Mouse (Mus musculus) liver, adult 2 months (tissue): ENCODE results near the gene Lgsn. TPM values are rescaled to one million over a fixed set of nuclear protein-coding genes. Genes with fewer than 3 reads are reported as not detected.

ENCODE experiments used
- DNase-seq: peaks from one replicate; pipeline ENCODE4 v3.0.0-alpha.2; 2011; ENCODE audit warnings: low read depth, low spot score; ENCODE audit errors: extremely low read depth
- H3K27ac ChIP-seq: fragments of 200-500 bp; replicated peaks from 2 replicates; pipeline ENCODE4 v1.5.1; 2012; ENCODE audit warnings: low read depth, mild to moderate bottlenecking, control low read depth, inconsistent platforms, low read length; ENCODE audit not compliant: insufficient read depth
- H3K27me3 ChIP-seq: fragments of 200-500 bp; 2 replicates; pipeline ENCODE4 v1.6.1; 2012; ENCODE audit warnings: mild to moderate bottlenecking, moderate library complexity, low read length, inconsistent platforms; ENCODE audit not compliant: control insufficient read depth, insufficient read depth
- H3K36me3 ChIP-seq: fragments of 200-500 bp; 2 replicates; pipeline ENCODE4 v1.6.1; 2012; ENCODE audit warnings: low read length, inconsistent platforms; ENCODE audit not compliant: control insufficient read depth, insufficient read depth
- H3K4me1 ChIP-seq: fragments of 200-500 bp; 2 replicates; pipeline ENCODE4 v1.6.1; 2011; ENCODE audit warnings: low read length; ENCODE audit not compliant: control insufficient read depth, insufficient read depth
- H3K4me3 ChIP-seq: fragments of 200-500 bp; 2 replicates; pipeline ENCODE4 v1.5.1; 2011; ENCODE audit warnings: low read depth, mild to moderate bottlenecking, control low read depth, low read length, moderate library complexity; ENCODE audit not compliant: insufficient read depth
- H3K79me2 ChIP-seq: fragments of 200-500 bp; 2 replicates; pipeline ENCODE4 v1.6.1; 2012; ENCODE audit warnings: inconsistent platforms, mild to moderate bottlenecking, low read length, moderate library complexity; ENCODE audit not compliant: control insufficient read depth, insufficient read depth
- H3K9ac ChIP-seq: fragments of 200-500 bp; 2 replicates; pipeline ENCODE4 v1.6.1; 2012; ENCODE audit warnings: low read depth, mild to moderate bottlenecking, control low read depth, inconsistent platforms, low read length
- CTCF ChIP-seq: fragments of 200-500 bp; IDR thresholded peaks from 2 replicates; pipeline ENCODE4 v1.5.1; 2011; ENCODE audit warnings: low read depth, low read length, control low read depth
- POLR2A ChIP-seq: fragments of 200-500 bp; IDR thresholded peaks from 2 replicates; pipeline ENCODE4 v1.6.1; 2011; ENCODE audit warnings: low read length, control low read depth; ENCODE audit not compliant: insufficient read depth; ENCODE audit errors: extremely low read depth
- WGBS: fragments of 180-500 bp; shearing (Covaris S2); methylation state at CpG from one replicate; pipeline ENCODE4 v1.1.7; 2018; 5-methylcytosine and 5-hydroxymethylcytosine counted together
- polyA plus RNA-seq: library from polyadenylated mRNA; depleted of rRNA; stranded (reverse); fragments of >200 nt; gene quantifications from 2 replicates; pipeline ENCODE4 v1.2.3, GENCODE M21; 2012
- total RNA-seq: library from RNA; depleted of rRNA; stranded (reverse); fragments of >200 nt; gene quantifications from 2 replicates; pipeline ENCODE4 v1.2.3, GENCODE M21; 2014

The Lgsn gene
- total and polyA plus RNA-seq, 2 experiments = not detected

DNA sequence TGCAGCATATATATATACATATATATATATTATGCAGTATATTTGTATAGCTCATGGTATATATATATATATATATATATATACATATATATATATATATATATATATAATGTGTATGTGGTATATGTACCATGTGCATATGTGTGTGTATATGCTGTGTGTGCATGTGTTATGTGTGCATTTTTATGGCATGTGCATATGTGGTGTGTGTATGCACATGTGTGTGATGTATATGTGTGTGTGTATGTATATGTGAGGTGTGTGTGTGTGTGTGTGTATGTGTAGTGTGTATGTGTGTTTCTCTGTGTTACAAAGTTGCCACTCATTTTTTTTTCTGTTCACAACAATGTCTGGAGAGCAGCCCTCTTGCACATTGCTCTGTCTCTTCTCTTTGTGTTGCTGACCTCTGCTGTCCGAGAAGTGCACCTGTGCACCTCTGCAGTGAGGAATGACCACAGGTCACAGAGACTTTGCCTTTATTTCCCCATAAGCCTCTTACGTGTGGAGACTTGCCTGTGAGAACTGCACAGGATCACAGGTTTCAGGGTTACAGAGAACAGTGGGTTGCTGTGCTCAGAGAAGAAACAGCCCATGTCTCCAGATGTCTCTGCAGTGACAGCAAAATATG lies 23.3 kb upstream of the Lgsn start:
- no peak overlapping the region for H3K4me3 ChIP-seq
- H3K9ac ChIP-seq = no peak overlapping the region
- no peak overlapping the region for H3K27ac ChIP-seq
- H3K36me3 ChIP-seq = no peaks in the 10 kb centered on the region
- H3K27me3 ChIP-seq = no peaks in the 10 kb centered on the region
- peak; percentile 69 for TF ChIP-seq CTCF
- no peak for TF ChIP-seq POLR2A
- H3K4me1 ChIP-seq = no peaks in the 10 kb centered on the region
- H3K79me2 ChIP-seq = no peaks in the 10 kb centered on the region
- WGBS = 14% methylated on average over 2 of the region's 2 CpGs
- DNase-seq = peak; percentile 77

DNA sequence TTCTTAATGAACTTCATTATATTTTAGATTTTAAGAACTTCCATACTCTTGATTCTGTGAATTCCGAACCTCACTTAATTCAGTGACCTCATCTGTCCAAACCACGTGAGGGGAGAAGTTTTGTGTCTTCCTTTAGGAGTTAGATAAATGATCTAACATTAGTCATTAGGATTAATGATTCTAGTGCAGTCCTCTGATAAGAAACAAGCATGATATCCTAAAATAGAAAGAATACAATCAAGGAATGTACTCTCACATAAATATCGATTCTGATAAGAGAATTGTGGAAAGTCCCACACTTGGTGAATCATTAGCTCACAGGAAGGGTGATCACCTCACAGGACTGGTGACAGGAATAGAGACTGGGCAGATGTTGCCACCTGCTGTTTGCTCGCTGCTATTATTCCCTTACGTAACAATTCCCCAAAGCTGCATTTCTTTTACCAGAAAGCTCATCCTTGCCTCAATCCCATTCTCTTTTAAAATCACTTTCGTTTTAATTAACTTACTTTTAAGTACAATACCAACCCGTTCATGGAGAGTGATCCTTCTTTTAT lies 22.3 kb upstream of the Lgsn start:
- Histone ChIP-seq H3K4me3 (no peak overlapping the region), H3K79me2 (no peaks in the 10 kb centered on the region), H3K27me3 (no peaks in the 10 kb centered on the region), H3K27ac (no peak overlapping the region), H3K4me1 (no peaks in the 10 kb centered on the region), H3K9ac (no peak overlapping the region), H3K36me3 (no peaks in the 10 kb centered on the region)
- TF ChIP-seq CTCF = peak; percentile 69
- TF ChIP-seq POLR2A = no peak
- 1% methylated on average over 7 of the region's 7 CpGs for WGBS
- DNase-seq = peak; percentile 96

DNA sequence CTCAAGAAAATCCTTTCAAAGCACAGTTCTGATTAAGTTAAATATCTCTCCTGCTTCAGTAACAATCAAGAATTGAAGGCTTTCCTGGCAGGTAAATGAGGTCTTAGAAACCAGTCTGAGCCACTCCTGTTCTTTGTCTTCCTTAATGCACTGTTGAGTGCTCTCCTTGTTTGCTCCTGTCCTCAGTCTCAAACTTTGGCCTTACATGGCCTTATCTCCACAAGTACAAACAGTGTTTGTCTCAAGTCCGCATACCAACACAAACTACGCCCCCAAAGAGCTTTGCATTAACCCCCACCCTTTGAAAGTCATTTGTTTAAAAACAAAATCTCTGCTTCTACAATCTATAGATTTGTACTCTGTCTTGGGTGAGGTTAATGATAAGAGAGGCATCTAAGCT lies 20.0 kb upstream of the Lgsn start:
- Histone ChIP-seq H3K4me3 (no peak overlapping the region), H3K36me3 (no peaks in the 10 kb centered on the region), H3K9ac (no peak overlapping the region), H3K4me1 (no peaks in the 10 kb centered on the region), H3K79me2 (no peaks in the 10 kb centered on the region), H3K27me3 (no peaks in the 10 kb centered on the region), H3K27ac (no peak overlapping the region)
- WGBS = 56% methylated on average over 2 of the region's 2 CpGs
- no peak for TF ChIP-seq CTCF
- TF ChIP-seq POLR2A = no peak
- no peak for DNase-seq

DNA sequence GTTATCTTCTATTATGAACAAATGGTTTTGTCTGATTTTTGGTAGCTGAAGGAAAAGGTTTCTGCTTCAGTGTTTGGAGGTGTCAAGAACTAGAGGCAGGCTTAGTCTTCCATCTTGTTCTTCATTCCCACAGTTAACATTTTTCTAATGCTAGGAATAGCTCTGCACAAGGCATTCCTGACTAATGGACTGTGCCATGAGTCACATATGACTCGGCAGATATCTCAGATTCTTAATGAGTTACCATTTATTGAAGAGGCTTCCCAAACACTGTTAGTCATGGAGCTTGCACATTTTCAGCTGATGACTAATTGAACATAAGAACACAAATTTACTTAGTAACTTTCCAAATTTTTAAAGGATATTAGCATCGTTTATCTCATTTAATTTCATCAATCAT lies 19.3 kb upstream of the Lgsn start:
- Histone ChIP-seq H3K27me3 (no peaks in the 10 kb centered on the region), H3K9ac (no peak overlapping the region), H3K4me1 (no peaks in the 10 kb centered on the region), H3K79me2 (no peaks in the 10 kb centered on the region), H3K4me3 (no peak overlapping the region), H3K36me3 (no peaks in the 10 kb centered on the region), H3K27ac (no peak overlapping the region)
- no peak for DNase-seq
- WGBS = 63% methylated on average over 2 of the region's 2 CpGs
- TF ChIP-seq POLR2A (no peak), CTCF (no peak)

DNA sequence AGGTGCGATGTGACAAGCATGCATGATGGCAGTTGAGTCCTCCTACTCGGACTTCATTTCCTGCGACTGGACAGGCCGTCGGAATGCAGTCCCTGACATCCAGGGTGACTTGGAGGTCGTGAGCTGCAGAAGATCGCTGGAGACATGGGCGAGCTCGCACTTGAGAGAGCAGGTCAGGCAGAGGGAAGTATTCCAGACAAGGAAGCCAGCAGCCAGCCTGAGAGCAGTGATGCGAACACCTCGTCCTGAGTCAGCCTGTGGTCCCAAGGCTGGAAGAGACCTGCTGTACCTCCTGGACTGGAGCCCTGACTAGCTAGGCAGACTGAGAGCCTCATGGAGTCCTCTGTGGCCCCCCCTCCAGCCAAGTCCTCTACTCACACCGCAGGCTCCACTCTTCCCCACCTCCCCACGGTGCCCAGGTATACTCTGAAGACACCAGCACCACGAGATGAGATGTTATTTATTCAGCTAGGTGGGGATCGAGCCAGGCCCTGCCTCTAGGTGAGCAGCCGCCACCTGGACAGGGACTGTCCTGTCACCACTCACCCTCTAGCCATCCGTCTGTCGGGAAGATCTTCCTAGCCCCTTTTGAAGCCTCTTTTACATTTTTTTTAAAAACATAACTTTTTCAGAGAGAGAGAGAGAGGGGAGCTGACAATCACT lies 11.5 kb upstream of the Lgsn start:
- Histone ChIP-seq H3K4me1 (no peaks in the 10 kb centered on the region), H3K36me3 (no peaks in the 10 kb centered on the region), H3K27ac (no peak overlapping the region), H3K4me3 (no peak overlapping the region), H3K9ac (no peak overlapping the region), H3K79me2 (no peaks in the 10 kb centered on the region), H3K27me3 (no peaks in the 10 kb centered on the region)
- WGBS = 75% methylated on average over 18 of the region's 18 CpGs
- TF ChIP-seq CTCF = no peak
- TF ChIP-seq POLR2A = no peak
- no peak for DNase-seq
